Mouse (Mus musculus): ENCODE measurements around the gene Eng.

- TF ChIP-seq CTCF (IDR thresholded peaks at IDR 0.05; ENCODE audit: borderline replicate concordance, extremely low read depth, insufficient read depth, insufficient read length) (no peak), POLR2A (IDR thresholded peaks at IDR 0.05; ENCODE audit: borderline replicate concordance, extremely low read depth, insufficient read depth, insufficient read length, poor library complexity, severe bottlenecking) (no peak)
Measured at GRCm38 (mm10) chr2:32685807-32686206, 39.4 kb downstream of the Eng start.

Measured in brain, embryonic 14.5 days (tissue).